Mouse (Mus musculus) kidney, adult 11 months (tissue): ENCODE measurements around the gene Zfp821.
"Not testable (repeated sequence)": the region's sequence is repeated elsewhere in the genome, so short reads cannot be mapped to it uniquely, and the experiment has no call there.

ENCODE experiments used
- DNase-seq: peaks from one replicate; pipeline ENCODE4 v3.0.0; 2022

Gene Zfp821

GRCm38 (mm10) chr8:109725106-109725505, 19.8 kb downstream of the Zfp821 start:
- peak; percentile 41 for DNase-seq

- DNase-seq: no peak
Observed at GRCm38 (mm10) chr8:109731012-109731411, 25.7 kb downstream of the Zfp821 start.

GRCm38 (mm10) chr8:109734018-109734417, 28.7 kb downstream of the Zfp821 start:
- DNase-seq: no peak

GRCm38 (mm10) chr8:109736819-109737218, 31.5 kb downstream of the Zfp821 start:
- no peak for DNase-seq

GRCm38 (mm10) chr8:109737237-109738048, 32.1 kb downstream of the Zfp821 start, which contains the start of gene Atxn1l:
TSS of gene Atxn1l (minus strand) at chr8:109737739.
- DNase-seq: peak; percentile 80

GRCm38 (mm10) chr8:109738049-109738380, 32.7 kb downstream of the Zfp821 start:
- no peak for DNase-seq

- DNase-seq: no peak
Observed at GRCm38 (mm10) chr8:109747468-109748199, 42.3 kb downstream of the Zfp821 start.

- no peak for DNase-seq
Observed at GRCm38 (mm10) chr8:109750274-109750673, 44.9 kb downstream of the Zfp821 start.

- DNase-seq: peak; percentile 24
Observed at GRCm38 (mm10) chr8:109750699-109751098, 45.4 kb downstream of the Zfp821 start.

- peak; percentile 43 for DNase-seq
Observed at GRCm38 (mm10) chr8:109751731-109752485, 46.6 kb downstream of the Zfp821 start.

- DNase-seq: no peak
Observed at GRCm38 (mm10) chr8:109754696-109755095, 49.4 kb downstream of the Zfp821 start.

GRCm38 (mm10) chr8:109755554-109755953, 50.2 kb downstream of the Zfp821 start:
- DNase-seq: not testable (repeated sequence)

GRCm38 (mm10) chr8:109756849-109757248, 51.5 kb downstream of the Zfp821 start:
- no peak for DNase-seq

- DNase-seq: no peak
Observed at GRCm38 (mm10) chr8:109759426-109759825, 54.1 kb downstream of the Zfp821 start.

GRCm38 (mm10) chr8:109760221-109760620, 54.9 kb downstream of the Zfp821 start:
- DNase-seq: peak; percentile 40

GRCm38 (mm10) chr8:109764031-109764430, 58.7 kb downstream of the Zfp821 start:
- no peak for DNase-seq

GRCm38 (mm10) chr8:109766081-109766480, 60.7 kb downstream of the Zfp821 start:
- no peak for DNase-seq

- no peak for DNase-seq
Observed at GRCm38 (mm10) chr8:109773154-109773553, 67.8 kb downstream of the Zfp821 start.
